Mouse (Mus musculus) left cerebral cortex, postnatal 36 days (tissue): ENCODE data around the gene Rps15a. TPM values are rescaled to one million over a fixed set of nuclear protein-coding genes. Genes with fewer than 3 reads are reported as not detected.
A peak's percentile ranks its signal among the peaks of the same experiment; 100 is the strongest.

Source experiments
- DNase-seq, 2 experiments: peaks; one replicate each; pipeline ENCODE4 v3.0.0; 2021 to 2022; ENCODE audit warnings: low spot score in 2 of 2, mixed read lengths in 1 of 2
- intact Hi-C: fragments of 180-260 bp; cut with DNase I; formaldehyde crosslinking; loops from one replicate; pipeline ENCODE4 v1.15.1; 2025
- total RNA-seq, 2 experiments: library from RNA; stranded (reverse); gene quantifications; 2 replicates each; pipeline ENCODE4 v1.2.3; 2021

The Rps15a gene
- total RNA-seq, 2 experiments from 2014 or later: 359 to 374 TPM

- intact Hi-C loops: no loop called here
- DNase-seq: no peak
Measured at GRCm38 (mm10) chr7:118117539-118118210, 1.7 kb upstream of the Rps15a start.

GRCm38 (mm10) chr7:118116787-118117538, 975 bp upstream of the Rps15a start:
- intact Hi-C loops: no loop called here
- no peak for DNase-seq

- intact Hi-C loops: no loop called here
- no peak for DNase-seq
Measured at GRCm38 (mm10) chr7:118115533-118115876, 483 bp downstream of the Rps15a start.

GRCm38 (mm10) chr7:118113541-118114297, 2.3 kb downstream of the Rps15a start:
- intact Hi-C loops: no loop called here

GRCm38 (mm10) chr7:118111128-118111527, 4.9 kb downstream of the Rps15a start:
- intact Hi-C loops: no loop called here
- DNase-seq: no peak

More at GRCm38 (mm10) chr7:118113541-118114297, 2.3 kb downstream of the Rps15a start:
- no peak for DNase-seq

GRCm38 (mm10) chr7:118107671-118108070, 8.3 kb downstream of the Rps15a start:
- intact Hi-C loops: loop anchor here (10.0 kb wide), 2 partner anchors 453 to 1403 kb away; no protein-coding TSS in a partner anchor

GRCm38 (mm10) chr7:118104458-118105052, 11.4 kb downstream of the Rps15a start:
- intact Hi-C loops: loop anchor here (5.0 to 10.0 kb wide), 3 partner anchors 450 to 1462 kb away; no protein-coding TSS in a partner anchor
- DNase-seq: no peak

More at GRCm38 (mm10) chr7:118107671-118108070, 8.3 kb downstream of the Rps15a start:
- no peak for DNase-seq

GRCm38 (mm10) chr7:118103462-118104379, 12.3 kb downstream of the Rps15a start:
- no peak for DNase-seq
- intact Hi-C loops: loop anchor here (2.0 to 10.0 kb wide), 4 partner anchors 449 to 1461 kb away; partner anchors contain the start of gene Xylt1

GRCm38 (mm10) chr7:118102678-118103461, 13.1 kb downstream of the Rps15a start:
- intact Hi-C loops: loop anchor here (2.0 to 10.0 kb wide), 4 partner anchors 448 to 1461 kb away; partner anchors contain the start of gene Xylt1

GRCm38 (mm10) chr7:118102231-118102630, 13.8 kb downstream of the Rps15a start:
- no peak for DNase-seq
- intact Hi-C loops: loop anchor here (2.0 to 10.0 kb wide), 4 partner anchors 447 to 1460 kb away; partner anchors contain the start of gene Xylt1

More at GRCm38 (mm10) chr7:118102678-118103461, 13.1 kb downstream of the Rps15a start:
- no peak for DNase-seq

- no peak for DNase-seq
- intact Hi-C loops: no loop called here
Measured at GRCm38 (mm10) chr7:118097615-118098014, 18.4 kb downstream of the Rps15a start.

- no peak for DNase-seq
- intact Hi-C loops: no loop called here
Measured at GRCm38 (mm10) chr7:118079987-118080386, 36.0 kb downstream of the Rps15a start.

GRCm38 (mm10) chr7:118079097-118079496, 36.9 kb downstream of the Rps15a start:
- no peak for DNase-seq
- intact Hi-C loops: no loop called here

- intact Hi-C loops: loop anchor here (5.0 kb wide), 1 partner anchor 150 kb away; no protein-coding TSS in a partner anchor
- peak in 1 of 2 experiments; percentile 13 for DNase-seq
Measured at GRCm38 (mm10) chr7:118067261-118067660, 48.7 kb downstream of the Rps15a start.

- intact Hi-C loops: no loop called here
- no peak for DNase-seq
Measured at GRCm38 (mm10) chr7:118056300-118056699, 59.7 kb downstream of the Rps15a start.
